Mouse (Mus musculus): Measurements from ENCODE around the gene 1700123O20Rik.

1700123O20Rik gene

DNA sequence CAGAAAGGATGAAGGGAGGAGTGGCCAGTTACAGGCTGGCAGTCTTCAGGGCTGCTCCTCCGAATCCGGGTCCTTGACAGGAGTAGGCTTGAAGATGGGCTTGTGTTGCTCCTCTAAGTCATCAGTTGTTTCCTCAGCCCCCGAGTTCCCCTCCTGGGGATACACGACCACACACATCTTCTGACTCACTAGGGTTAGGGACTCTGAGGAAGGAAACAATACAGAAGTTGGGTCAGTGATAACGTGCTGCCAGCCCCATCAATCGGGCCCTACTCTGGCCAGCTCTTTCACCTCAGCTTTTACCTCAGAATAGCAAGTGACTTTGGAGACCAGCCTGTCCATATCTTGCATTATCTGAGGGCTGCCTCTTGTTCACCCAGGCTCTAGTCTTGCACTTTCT is 38.0 kb downstream of the 1700123O20Rik start:
- no peak for DNase-seq (ENCODE audit: low spot score in 2 of 2)

DNA sequence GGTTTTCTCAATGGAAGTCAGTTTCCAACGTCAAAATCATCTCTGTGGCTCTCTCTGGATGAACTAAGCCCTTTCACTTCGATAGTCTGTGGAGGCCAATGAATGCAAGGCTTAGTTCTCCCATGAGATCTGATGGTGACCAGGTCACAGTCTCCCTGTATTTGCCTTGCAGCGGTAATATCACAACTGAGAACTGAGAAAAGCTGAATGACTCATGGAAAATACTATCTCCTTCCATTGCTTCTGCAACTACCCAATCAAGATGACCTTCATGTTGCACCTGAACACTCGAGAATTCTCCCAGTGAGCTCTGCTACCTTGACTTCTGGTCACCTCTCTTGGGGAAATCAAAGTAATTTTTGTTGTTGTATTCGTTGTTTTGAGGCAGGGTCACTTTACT is 41.5 kb downstream of the 1700123O20Rik start:
- no peak for DNase-seq (ENCODE audit: low spot score in 2 of 2)

- no peak for DNase-seq (ENCODE audit: low spot score in 2 of 2)
Measured at GRCm38 (mm10) chr14:54728823-54729653, 43.0 kb downstream of the 1700123O20Rik start.

GRCm38 (mm10) chr14:54730305-54730704 is 44.3 kb downstream of the 1700123O20Rik start:
- peak in 1 of 2 experiments; percentile 66 for DNase-seq (ENCODE audit: low spot score in 2 of 2)

GRCm38 (mm10) chr14:54732206-54732605 is 46.2 kb downstream of the 1700123O20Rik start:
- DNase-seq (ENCODE audit: low spot score in 2 of 2), result no peak

- no peak for DNase-seq (ENCODE audit: low spot score in 2 of 2)
Measured at GRCm38 (mm10) chr14:54734004-54734403, 48.0 kb downstream of the 1700123O20Rik start.

DNA sequence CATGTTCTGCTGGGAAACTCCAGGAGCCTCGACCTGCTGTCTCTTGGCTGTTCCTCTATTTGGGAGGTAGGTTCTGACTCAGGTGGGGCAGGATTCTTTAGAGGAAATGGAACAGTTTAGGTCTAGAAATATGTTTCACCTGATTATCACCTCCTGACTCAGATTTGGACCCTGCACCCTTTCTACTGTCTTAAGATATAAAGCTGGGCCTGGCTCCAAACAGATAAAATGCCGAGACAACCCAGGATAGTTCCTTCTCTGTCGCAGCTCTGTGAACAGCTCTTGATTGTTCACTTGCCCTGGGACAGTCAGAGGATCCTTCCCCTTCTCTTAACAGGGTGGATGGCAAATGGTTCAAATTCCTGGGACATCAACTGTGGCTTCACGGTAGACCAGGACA is 49.2 kb downstream of the 1700123O20Rik start:
- DNase-seq (ENCODE audit: low spot score in 2 of 2), result no peak

GRCm38 (mm10) chr14:54736555-54737552 is 50.8 kb downstream of the 1700123O20Rik start:
- DNase-seq (ENCODE audit: low spot score in 2 of 2), result peak; percentile 77 to 89

DNA sequence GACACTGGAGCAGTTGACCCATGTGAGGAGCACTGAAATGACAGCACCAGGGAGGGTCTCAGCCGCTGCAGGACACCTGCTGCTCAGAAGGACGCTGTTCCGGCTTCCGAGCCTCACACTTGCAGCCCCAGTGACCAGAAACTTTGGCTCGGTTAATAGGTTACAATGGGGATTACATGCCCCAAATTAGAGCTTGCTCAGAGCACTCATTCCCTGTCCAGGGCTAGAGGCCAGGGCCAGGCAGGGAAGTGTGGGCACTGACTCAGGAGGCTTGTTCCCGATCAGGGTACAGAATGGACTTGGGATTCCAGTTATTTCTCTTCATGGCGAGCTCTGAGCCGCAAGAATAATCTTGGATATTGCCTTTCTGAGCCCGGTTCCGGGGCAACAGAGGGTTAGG is 51.6 kb downstream of the 1700123O20Rik start:
- peak in 1 of 2 experiments; percentile 25 for DNase-seq (ENCODE audit: low spot score in 2 of 2)
